Mouse (Mus musculus) intestine, embryonic 15.5 days (tissue): ENCODE measurements at regions not wholly inside any gene's neighbourhood (a gene's known extent, or its start where the extent isn't known, plus 50 kb on each side); places are given as distances from the start of the nearest gene placed in this dataset.

Experiments used
- ATAC-seq: fragments of 200-750 bp; cut with Nextera tagmentation; 2 replicates; pipeline ENCODE4 v1.8.0; 2017; ENCODE audit warnings: moderate TSS enrichment, moderate library complexity
- H3K27ac ChIP-seq: fragments of 300-500 bp; sonication (generic); 2 replicates; pipeline ENCODE4 v1.5.1; 2015; ENCODE audit warnings: mild to moderate bottlenecking, inconsistent platforms
- H3K27me3 ChIP-seq: fragments of 300-500 bp; sonication (generic); replicated peaks from 2 replicates; pipeline ENCODE4 v1.6.1; 2015; ENCODE audit warnings: inconsistent platforms
- H3K36me3 ChIP-seq: fragments of 300-500 bp; sonication (generic); 2 replicates; pipeline ENCODE4 v1.6.1; 2015; ENCODE audit warnings: inconsistent platforms
- H3K4me1 ChIP-seq: fragments of 300-500 bp; sonication (generic); replicated peaks from 2 replicates; pipeline ENCODE4 v1.6.1; 2015; ENCODE audit warnings: inconsistent platforms
- H3K4me2 ChIP-seq: fragments of 300-500 bp; sonication (generic); replicated peaks from 2 replicates; pipeline ENCODE4 v1.6.1; 2015; ENCODE audit warnings: mild to moderate bottlenecking, inconsistent platforms
- H3K4me3 ChIP-seq: fragments of 300-500 bp; sonication (generic); replicated peaks from 2 replicates; pipeline ENCODE4 v1.5.1; 2015; ENCODE audit warnings: inconsistent platforms
- H3K9ac ChIP-seq: fragments of 300-500 bp; sonication (generic); 2 replicates; pipeline ENCODE4 v1.6.1; 2015; ENCODE audit warnings: inconsistent platforms
- H3K9me3 ChIP-seq: fragments of 300-500 bp; sonication (generic); 2 replicates; pipeline ENCODE4 v1.6.1; 2016; ENCODE audit warnings: inconsistent platforms
- WGBS: fragments of 180-500 bp; shearing (Covaris S2); methylation state at CpG from one replicate; pipeline ENCODE4 v1.1.7; 2015; 5-methylcytosine and 5-hydroxymethylcytosine counted together

GRCm38 (mm10) chr19:15217387-15217786 is 619.5 kb upstream of the Tle4 start:
- ATAC-seq = no peak
- Histone ChIP-seq H3K4me2 (no peak overlapping the region), H3K27ac (no peak overlapping the region), H3K9me3 (no peaks in the 10 kb centered on the region), H3K9ac (no peak overlapping the region), H3K4me3 (no peak overlapping the region), H3K4me1 (no peaks in the 10 kb centered on the region), H3K27me3 (no peaks in the 10 kb centered on the region), H3K36me3 (no peaks in the 10 kb centered on the region)
- 80% methylated on average over 3 of the region's 3 CpGs for WGBS

GRCm38 (mm10) chr19:15214651-15215050 is 616.8 kb upstream of the Tle4 start:
- no peak overlapping the region for H3K27ac ChIP-seq
- H3K4me2 ChIP-seq = no peak overlapping the region
- 52% methylated on average over 3 of the region's 3 CpGs for WGBS
- H3K9ac ChIP-seq = no peak overlapping the region
- no peak for ATAC-seq
- H3K27me3 ChIP-seq = no peaks in the 10 kb centered on the region
- no peaks in the 10 kb centered on the region for H3K36me3 ChIP-seq
- H3K4me3 ChIP-seq = no peak overlapping the region
- H3K4me1 ChIP-seq = no peaks in the 10 kb centered on the region
- no peaks in the 10 kb centered on the region for H3K9me3 ChIP-seq

- H3K4me1 ChIP-seq = no peaks in the 10 kb centered on the region
- no peak overlapping the region for H3K27ac ChIP-seq
- no peak overlapping the region for H3K4me2 ChIP-seq
- H3K9me3 ChIP-seq = no peaks in the 10 kb centered on the region
- no peaks in the 10 kb centered on the region for H3K36me3 ChIP-seq
- no peak overlapping the region for H3K4me3 ChIP-seq
- H3K27me3 ChIP-seq = no peaks in the 10 kb centered on the region
- WGBS = 46% methylated on average over 5 of the region's 5 CpGs
- no peak for ATAC-seq
- H3K9ac ChIP-seq = no peak overlapping the region
Measured at GRCm38 (mm10) chr19:15212881-15213280, 615.0 kb upstream of the Tle4 start.

DNA sequence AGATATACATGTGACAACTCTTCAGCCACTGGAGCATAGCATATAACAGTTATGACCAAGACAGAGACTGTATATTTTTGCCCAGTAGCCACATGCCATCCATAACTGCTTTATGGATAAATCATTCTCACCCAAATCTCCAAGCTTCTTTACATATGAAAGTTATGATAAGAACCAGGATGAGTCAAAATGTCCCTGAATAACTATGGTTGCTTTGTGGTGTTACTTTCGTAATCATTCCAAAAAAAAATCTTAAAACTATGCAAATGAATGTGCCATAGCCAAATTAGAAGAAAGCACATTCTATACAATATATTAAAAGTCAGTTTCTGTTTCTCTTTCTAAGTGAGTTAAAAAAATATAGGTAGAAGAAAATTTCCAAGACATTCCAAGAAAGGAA is 605.2 kb upstream of the Tle4 start:
- H3K4me1 ChIP-seq = no peaks in the 10 kb centered on the region
- no peaks in the 10 kb centered on the region for H3K9me3 ChIP-seq
- ATAC-seq = no peak

DNA sequence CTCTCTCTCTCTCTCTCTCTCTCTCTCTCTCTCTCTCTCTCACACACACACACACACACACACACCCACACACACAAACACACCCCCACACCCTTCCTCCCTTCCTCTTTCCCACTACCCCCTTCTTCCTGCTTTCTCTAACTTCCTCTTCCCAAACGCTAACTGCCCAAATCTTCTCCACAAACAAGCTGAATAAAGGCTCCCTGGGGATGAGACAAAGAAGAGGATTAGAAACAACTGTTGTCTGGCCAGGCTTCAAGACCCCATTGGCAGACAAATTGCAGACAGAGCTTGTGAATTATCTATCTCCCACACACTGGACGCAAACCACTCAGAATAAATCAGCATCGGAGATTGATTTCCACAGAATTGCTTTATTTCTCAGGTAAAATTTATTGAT is 603.4 kb upstream of the Tle4 start:
- no peak overlapping the region for H3K4me3 ChIP-seq
- no peak for ATAC-seq
- no peaks in the 10 kb centered on the region for H3K36me3 ChIP-seq
- H3K27ac ChIP-seq = no peak overlapping the region
- H3K4me2 ChIP-seq = no peak overlapping the region
- no peaks in the 10 kb centered on the region for H3K4me1 ChIP-seq
- 38% methylated on average over 3 of the region's 3 CpGs for WGBS
- no peaks in the 10 kb centered on the region for H3K27me3 ChIP-seq
- H3K9me3 ChIP-seq = no peaks in the 10 kb centered on the region
- no peak overlapping the region for H3K9ac ChIP-seq

More for the DNA sequence above, 605.2 kb upstream of the Tle4 start:
- Histone ChIP-seq H3K27ac (no peak overlapping the region), H3K4me3 (no peak overlapping the region), H3K36me3 (no peaks in the 10 kb centered on the region), H3K27me3 (no peaks in the 10 kb centered on the region), H3K4me2 (no peak overlapping the region), H3K9ac (no peak overlapping the region)
- WGBS = 92% methylated on average over 1 of the region's 1 CpGs

GRCm38 (mm10) chr19:15200792-15201191 is 602.9 kb upstream of the Tle4 start:
- Histone ChIP-seq H3K9ac (no peak overlapping the region), H3K36me3 (no peaks in the 10 kb centered on the region), H3K4me3 (no peak overlapping the region), H3K4me1 (no peaks in the 10 kb centered on the region), H3K4me2 (no peak overlapping the region), H3K27me3 (no peaks in the 10 kb centered on the region), H3K9me3 (no peaks in the 10 kb centered on the region), H3K27ac (no peak overlapping the region)
- no peak for ATAC-seq
- 71% methylated on average over 4 of the region's 4 CpGs for WGBS

DNA sequence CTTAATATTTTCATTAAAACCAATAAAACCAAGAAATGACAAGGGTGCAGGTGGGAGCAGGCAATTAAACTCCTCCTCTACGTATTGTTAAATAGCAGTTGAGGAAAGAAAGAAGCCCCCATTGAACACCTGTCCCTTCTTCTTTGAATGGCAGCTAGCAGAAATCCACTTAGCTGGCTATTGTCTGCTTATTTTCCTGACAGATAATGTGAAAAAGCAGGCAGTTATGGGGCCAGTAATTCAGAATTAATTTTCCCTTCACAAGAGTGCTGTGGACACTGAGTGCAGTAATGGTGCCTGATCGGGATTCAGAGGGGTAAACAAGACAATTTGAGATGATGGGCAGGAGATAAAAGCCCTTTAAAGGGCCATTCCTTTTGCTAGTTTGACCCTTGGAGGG is 602.5 kb upstream of the Tle4 start:
- Histone ChIP-seq H3K9ac (no peak overlapping the region), H3K4me1 (no peaks in the 10 kb centered on the region), H3K9me3 (no peaks in the 10 kb centered on the region), H3K4me3 (no peak overlapping the region), H3K36me3 (no peaks in the 10 kb centered on the region), H3K4me2 (no peak overlapping the region), H3K27ac (no peak overlapping the region), H3K27me3 (no peaks in the 10 kb centered on the region)
- 54% methylated on average over 2 of the region's 2 CpGs for WGBS
- no peak for ATAC-seq

GRCm38 (mm10) chr19:15199692-15200091 is 601.8 kb upstream of the Tle4 start:
- Histone ChIP-seq H3K4me3 (no peak overlapping the region), H3K9me3 (no peaks in the 10 kb centered on the region), H3K36me3 (no peaks in the 10 kb centered on the region), H3K27ac (no peak overlapping the region), H3K27me3 (no peaks in the 10 kb centered on the region), H3K4me1 (no peaks in the 10 kb centered on the region), H3K4me2 (no peak overlapping the region), H3K9ac (no peak overlapping the region)
- no peak for ATAC-seq
- WGBS = 72% methylated on average over 1 of the region's 1 CpGs

GRCm38 (mm10) chr19:15175221-15175620 is 577.4 kb upstream of the Tle4 start:
- H3K36me3 ChIP-seq = no peaks in the 10 kb centered on the region
- no peak overlapping the region for H3K4me3 ChIP-seq
- no peaks in the 10 kb centered on the region for H3K27me3 ChIP-seq
- no peak for ATAC-seq
- H3K4me1 ChIP-seq = no peaks in the 10 kb centered on the region
- H3K4me2 ChIP-seq = no peak overlapping the region
- no peaks in the 10 kb centered on the region for H3K9me3 ChIP-seq
- no peak overlapping the region for H3K9ac ChIP-seq
- H3K27ac ChIP-seq = no peak overlapping the region

DNA sequence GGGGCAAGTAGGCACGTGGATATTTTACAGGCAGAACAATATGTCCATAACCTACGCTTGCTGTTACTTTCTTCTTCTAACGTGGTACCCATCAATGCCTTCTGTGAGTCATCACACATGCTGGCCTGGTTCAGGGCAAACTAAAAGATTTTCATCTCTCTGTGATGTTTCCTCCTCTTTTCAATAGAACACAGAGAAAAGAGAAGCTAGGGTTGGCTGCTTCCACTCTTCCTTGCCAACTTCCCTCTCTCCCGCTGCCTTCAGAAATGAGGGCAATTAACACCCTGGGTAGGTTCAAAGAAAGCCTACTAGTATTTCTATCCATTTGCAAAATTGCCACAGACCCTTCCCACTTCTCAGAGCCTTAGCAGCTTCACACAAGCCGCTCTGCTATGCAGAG is 575.5 kb upstream of the Tle4 start:
- H3K4me3 ChIP-seq = no peak overlapping the region
- H3K9me3 ChIP-seq = no peaks in the 10 kb centered on the region
- no peak overlapping the region for H3K27ac ChIP-seq
- no peaks in the 10 kb centered on the region for H3K27me3 ChIP-seq
- WGBS = 42% methylated on average over 5 of the region's 5 CpGs
- no peak overlapping the region for H3K9ac ChIP-seq
- H3K4me1 ChIP-seq = no peaks in the 10 kb centered on the region
- no peak overlapping the region for H3K4me2 ChIP-seq
- ATAC-seq = no peak
- no peaks in the 10 kb centered on the region for H3K36me3 ChIP-seq

GRCm38 (mm10) chr19:15167184-15167583 is 569.3 kb upstream of the Tle4 start:
- WGBS = 68% methylated on average over 1 of the region's 1 CpGs
- Histone ChIP-seq H3K9ac (no peak overlapping the region), H3K27me3 (no peaks in the 10 kb centered on the region), H3K4me1 (no peaks in the 10 kb centered on the region), H3K27ac (no peak overlapping the region), H3K4me3 (no peak overlapping the region), H3K4me2 (no peak overlapping the region), H3K9me3 (no peaks in the 10 kb centered on the region), H3K36me3 (no peaks in the 10 kb centered on the region)
- no peak for ATAC-seq

DNA sequence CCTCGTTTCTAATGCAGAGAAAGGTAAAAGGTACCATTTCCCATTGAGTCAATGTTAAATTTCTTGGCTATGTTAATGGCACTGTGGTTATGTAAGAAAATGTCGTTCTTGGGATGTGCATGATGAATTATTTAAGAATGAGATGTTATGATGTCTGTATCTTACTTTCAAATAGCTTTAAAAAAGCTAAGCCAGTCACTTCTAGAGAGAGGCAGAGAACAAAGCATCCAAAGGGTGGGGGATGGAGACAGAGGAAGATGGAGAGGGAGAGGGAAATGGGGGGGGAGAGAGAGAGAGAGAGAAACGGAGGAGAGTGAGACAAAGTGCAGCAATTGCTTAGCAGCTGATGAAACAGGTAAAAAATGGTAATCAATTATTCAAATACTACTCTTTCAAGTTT is 562.8 kb upstream of the Tle4 start:
- H3K4me2 ChIP-seq = no peak overlapping the region
- H3K27me3 ChIP-seq = no peaks in the 10 kb centered on the region
- no peak overlapping the region for H3K4me3 ChIP-seq
- H3K27ac ChIP-seq = no peak overlapping the region
- no peaks in the 10 kb centered on the region for H3K4me1 ChIP-seq
- 48% methylated on average over 3 of the region's 3 CpGs for WGBS
- no peak overlapping the region for H3K9ac ChIP-seq
- no peaks in the 10 kb centered on the region for H3K36me3 ChIP-seq
- ATAC-seq = no peak
- no peaks in the 10 kb centered on the region for H3K9me3 ChIP-seq

DNA sequence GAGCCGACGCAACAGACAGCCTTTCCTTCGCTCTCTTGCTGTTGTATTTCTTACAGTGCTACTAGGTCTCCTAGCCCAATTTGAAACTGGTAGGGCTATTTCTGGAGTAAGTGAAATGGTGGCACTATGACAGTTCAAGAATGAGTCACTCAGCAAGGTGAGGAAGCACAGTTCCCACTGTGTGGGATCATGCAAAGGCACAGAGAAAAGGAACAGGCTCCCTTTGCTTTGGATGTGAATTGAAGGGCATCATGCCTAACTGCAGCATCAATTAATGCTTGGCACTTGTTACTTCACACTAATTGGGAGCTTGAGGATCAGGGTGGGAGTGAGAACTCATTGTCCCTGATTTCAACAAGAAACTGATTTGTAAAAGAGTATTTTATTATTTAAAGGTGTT is 560.8 kb upstream of the Tle4 start:
- H3K27ac ChIP-seq = no peak overlapping the region
- ATAC-seq = no peak
- no peaks in the 10 kb centered on the region for H3K36me3 ChIP-seq
- 94% methylated on average over 3 of the region's 3 CpGs for WGBS
- H3K4me3 ChIP-seq = no peak overlapping the region
- H3K4me2 ChIP-seq = no peak overlapping the region
- no peaks in the 10 kb centered on the region for H3K9me3 ChIP-seq
- H3K27me3 ChIP-seq = no peaks in the 10 kb centered on the region
- no peaks in the 10 kb centered on the region for H3K4me1 ChIP-seq
- H3K9ac ChIP-seq = no peak overlapping the region

DNA sequence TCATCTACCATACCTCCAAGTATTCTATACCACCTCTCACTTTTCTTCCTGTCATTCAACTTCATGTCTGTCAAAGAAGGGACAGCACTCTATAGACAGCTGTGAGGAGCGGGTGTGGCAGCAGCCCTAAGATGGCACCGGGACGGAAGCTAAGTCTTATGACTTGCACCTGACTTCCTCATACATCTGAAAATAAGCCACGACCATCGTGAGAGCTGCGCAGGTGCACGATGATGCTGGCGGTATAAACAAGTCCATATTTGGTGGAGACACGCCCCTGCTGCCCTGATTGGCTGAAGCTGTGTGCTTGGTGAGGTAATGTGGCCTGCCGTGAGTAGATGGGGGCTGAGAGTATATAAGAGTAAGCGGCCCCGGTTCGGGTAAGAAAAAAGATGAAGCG is 560.3 kb upstream of the Tle4 start:
- no peak overlapping the region for H3K4me3 ChIP-seq
- no peak for ATAC-seq
- H3K27me3 ChIP-seq = no peaks in the 10 kb centered on the region
- H3K9me3 ChIP-seq = no peaks in the 10 kb centered on the region
- H3K36me3 ChIP-seq = no peaks in the 10 kb centered on the region
- H3K4me2 ChIP-seq = no peak overlapping the region
- no peaks in the 10 kb centered on the region for H3K4me1 ChIP-seq
- H3K9ac ChIP-seq = no peak overlapping the region
- H3K27ac ChIP-seq = no peak overlapping the region
- WGBS = 89% methylated on average over 14 of the region's 14 CpGs
